Mouse (Mus musculus): ENCODE measurements at regions not wholly inside any gene's neighbourhood (a gene's known extent, or its start where the extent isn't known, plus 50 kb on each side); places are given as distances from the start of the nearest gene placed in this dataset.
"Not testable (repeated sequence)": the region's sequence is repeated elsewhere in the genome, so short reads cannot be mapped to it uniquely, and the experiment has no call there.

DNA sequence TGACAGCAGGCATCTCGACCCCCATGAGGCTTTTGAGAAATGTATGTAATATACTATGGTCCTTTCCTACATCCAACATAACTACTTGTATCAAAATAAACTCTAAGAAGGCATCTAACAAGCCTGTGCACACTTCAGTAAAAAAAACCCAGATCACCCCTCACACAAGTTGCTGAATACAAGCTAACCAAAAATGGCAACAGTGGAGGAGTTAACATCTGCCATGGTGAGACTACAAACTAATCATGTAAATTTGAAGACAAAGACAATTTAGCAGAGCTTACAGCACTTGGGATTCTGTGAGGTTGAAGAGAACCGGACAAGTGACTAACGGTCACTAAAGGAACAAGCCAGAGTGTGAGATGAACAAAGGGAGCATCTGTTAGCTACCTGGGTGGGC lies 380.6 kb upstream of the Ngly1 start:
- no peak for DNase-seq (ENCODE audit: low read depth, low spot score)

DNA sequence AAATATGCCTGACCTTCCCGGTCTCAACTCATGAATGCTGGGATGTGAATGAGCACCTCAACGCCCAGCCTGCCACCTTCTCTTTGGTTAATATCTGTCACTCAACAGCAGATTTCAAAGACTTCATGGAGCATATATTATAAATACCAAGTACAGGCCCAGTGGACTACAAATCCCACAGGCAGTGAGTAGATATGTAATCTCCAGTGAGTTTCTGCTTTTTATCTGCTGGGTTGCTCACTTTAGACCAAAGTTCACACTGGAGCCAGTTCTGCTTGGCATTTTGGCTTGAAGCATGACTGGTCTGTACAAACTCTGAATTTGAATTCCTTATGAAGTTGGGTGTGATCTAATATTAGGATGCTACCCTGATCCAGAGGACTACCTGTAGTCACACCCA lies 377.1 kb upstream of the Ngly1 start:
- no peak for DNase-seq (ENCODE audit: low read depth, low spot score)

DNA sequence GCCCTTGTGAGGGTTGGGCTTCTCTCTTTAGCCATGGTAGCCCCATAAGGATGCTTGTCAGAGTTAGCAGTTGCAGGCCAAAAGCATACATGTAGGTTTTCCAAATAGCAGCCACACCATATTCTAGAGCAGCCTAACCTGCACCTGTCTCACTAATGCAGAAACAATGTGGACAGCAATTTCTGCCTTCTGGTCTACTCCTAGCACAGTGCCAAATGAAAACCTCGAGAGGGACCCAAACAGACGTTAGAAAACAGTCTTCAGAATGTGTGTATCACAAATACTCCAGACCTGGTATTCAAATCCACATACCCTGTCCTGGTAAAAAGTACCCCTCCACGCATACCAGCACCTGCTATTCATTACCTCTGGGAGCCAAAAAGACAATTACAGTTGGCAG lies 368.9 kb upstream of the Ngly1 start:
- no peak for DNase-seq (ENCODE audit: low read depth, low spot score)

DNA sequence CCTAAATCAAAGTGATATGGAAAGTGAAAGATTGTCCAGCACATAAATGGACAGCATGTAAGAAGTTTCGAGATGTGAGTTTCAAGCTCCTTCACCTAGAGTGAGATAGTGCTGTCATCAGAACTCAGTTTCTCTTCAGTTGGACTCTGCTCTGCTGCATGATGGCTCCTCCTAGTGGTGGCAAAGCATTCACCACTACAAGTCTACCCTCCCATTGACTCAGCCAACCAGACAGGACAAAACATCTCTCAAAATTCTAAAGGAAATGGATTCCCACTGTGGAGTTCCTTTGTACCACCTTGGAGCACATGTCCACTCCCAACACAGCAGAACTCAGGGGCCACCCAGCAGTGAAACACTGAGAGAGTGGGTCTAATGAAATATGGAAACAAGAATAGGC lies 367.8 kb upstream of the Ngly1 start:
- peak; percentile 69 for DNase-seq (ENCODE audit: low read depth, low spot score)

DNA sequence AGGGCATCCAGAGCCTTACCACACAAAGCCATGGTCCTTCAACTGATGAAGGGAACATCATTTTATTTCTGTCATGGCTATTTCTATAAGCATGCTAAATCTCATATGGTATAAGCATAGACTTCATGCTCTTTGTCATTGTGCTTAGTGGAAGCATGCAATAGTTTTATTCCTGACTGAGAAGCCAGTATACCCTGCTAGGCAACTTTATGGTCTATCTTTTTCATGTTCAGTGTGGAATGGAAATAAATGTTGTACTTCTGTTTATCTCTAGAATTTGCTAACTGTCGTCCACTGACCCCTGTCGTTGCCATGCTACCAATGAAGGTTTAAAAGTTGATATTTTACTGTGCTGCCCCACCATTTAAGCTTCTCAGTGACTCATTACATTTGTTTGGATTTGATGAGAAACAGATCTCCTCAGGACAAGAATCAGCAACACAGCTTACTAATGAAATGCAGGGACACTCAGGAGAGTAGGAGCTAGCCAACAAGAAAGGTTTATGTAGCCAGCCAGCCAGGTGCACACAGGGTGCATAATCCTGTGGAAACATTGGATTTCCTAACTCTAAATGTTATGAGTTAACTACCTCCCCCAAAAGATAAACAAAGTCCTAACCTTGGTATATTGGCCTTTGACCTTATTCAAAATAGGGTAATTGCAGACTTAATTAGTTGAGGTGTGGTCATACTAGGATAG lies 364.3 kb upstream of the Ngly1 start:
- no peak for DNase-seq (ENCODE audit: low read depth, low spot score)

DNA sequence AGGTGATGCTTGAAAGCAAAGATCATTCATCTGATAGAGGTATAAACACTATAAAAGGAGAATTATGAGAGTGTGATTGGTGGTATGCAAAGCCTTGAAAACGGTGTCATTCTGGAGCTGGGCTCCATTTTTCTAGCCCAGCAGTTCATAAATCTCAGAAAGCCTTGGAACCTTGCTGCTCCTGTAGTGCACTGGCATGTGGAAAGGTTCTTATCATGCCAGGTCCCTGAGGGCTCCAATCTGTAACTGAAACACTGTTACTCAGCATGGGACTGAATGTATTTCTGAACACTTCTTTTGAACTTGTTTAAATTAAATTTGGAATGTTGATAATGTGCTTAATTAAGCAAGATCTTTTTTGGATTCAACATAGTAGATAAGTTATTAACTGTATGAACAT lies 352.0 kb upstream of the Ngly1 start:
- no peak for DNase-seq (ENCODE audit: low read depth, low spot score)

DNA sequence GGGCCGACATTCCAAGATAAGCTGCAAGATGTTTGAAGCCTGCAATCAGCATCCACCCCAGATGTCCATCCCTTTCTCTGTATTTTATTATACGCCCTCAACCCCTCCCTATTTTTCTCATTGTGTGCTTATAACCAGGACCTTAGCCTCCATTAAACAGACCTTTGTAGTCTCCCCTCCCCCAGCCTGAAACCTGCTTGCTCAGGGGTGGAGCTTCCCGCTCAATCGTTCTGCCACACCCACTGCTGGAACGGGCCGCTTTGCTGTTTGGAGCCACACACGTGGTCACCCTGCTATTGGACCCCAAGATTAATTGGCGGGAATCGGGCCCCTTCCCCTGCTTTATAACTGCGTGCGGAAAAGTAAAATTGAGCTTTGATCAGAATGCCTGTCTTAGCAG lies 342.7 kb upstream of the Ngly1 start:
- DNase-seq (ENCODE audit: low read depth, low spot score), result not testable (repeated sequence)

DNA sequence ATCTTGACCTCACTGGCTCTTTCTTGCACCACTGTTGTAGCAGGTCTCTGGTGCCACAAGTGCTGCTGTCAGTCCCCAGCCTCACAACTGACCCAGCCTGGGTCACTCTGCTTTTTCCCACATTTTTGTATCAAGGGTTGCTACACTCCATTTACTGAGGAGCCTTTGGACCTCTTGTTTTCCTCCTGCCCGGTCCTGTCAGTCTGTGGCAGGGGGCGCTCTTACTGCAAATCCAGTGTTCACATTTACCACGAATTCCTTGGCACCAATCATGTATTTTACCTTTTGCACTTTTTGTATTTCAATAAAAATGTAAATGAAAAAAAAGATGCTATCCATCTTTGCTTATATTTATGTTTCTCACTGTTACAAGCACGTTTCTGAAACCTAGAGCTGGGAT lies 335.9 kb upstream of the Ngly1 start:
- DNase-seq (ENCODE audit: low read depth, low spot score), result not testable (repeated sequence)

DNA sequence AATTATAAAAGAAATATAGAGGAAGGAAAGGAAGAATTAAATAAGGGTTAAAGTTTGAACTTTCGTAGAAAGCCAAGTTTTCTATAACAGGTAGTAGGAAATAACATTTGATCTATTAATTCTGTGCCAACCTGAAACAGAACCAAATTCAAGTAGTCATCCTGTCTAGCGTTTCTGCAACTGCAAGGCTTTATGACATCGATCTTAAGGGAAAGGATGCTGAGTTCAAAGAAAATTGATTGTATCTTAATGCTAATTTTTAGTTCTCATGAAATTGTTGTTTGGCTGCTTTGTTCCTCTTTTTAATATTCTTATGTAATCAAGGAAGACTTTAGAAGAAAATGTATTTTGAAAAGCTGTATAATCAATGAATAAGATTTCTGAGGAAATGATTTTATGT lies 334.9 kb upstream of the Ngly1 start:
- DNase-seq (ENCODE audit: low read depth, low spot score), result no peak

DNA sequence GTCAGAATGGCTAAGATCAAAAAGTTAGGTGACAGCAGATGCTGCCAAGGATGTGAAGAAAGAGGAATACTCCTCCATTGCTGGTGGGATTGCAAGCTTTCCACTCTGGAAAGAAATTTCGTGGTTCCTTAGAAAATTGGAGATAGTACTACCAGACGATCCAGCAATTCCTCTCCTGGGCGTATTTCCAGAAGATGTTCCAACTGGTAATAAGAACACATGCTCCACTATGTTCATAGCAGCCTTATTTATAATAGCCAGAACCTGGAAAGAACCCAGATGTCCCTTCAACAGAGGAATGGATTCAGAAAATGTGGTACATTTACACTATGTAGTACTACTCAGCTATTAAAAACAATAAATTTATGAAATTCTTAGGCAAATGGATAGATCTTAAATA lies 324.4 kb upstream of the Ngly1 start:
- DNase-seq (ENCODE audit: low read depth, low spot score), result not testable (repeated sequence)

DNA sequence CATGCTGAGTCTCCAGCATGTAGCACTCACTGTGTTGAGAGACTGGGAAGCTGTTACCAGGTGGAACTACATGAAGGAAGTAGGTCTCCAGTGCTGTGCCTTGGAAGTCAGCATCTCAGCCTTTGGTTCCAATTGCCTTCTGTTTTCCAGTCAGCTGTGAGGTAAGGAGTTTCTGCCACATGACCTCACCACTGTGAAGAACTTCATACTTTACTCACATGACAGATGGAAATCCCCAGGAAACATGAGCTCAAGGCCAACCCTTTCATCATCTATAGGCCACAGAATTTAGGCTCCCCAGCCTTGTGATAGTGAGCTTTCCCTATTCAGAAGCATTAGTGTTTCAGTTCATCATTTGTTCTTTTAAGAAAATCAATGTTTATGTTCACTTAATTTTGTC lies 314.4 kb upstream of the Ngly1 start:
- no peak for DNase-seq (ENCODE audit: low read depth, low spot score)

DNA sequence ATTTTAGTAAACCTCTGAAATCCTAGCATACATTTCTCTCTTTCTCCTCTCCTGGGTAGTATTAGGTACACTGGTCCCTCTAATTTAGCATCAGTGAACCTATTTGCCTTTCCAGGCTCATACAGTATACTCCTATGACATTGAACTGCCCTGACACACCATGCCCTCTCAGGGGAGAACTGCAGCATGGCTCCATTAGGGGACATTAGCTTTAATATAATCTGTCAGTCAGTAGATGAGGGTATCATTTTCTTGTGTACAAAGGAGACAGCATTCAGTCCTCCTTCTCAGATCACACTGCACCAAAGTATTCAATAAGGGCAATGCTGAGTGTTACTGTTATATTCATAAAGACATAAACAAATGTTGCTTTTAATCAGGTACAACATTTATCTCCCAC lies 278.8 kb upstream of the Ngly1 start:
- DNase-seq (ENCODE audit: low read depth, low spot score), result no peak

DNA sequence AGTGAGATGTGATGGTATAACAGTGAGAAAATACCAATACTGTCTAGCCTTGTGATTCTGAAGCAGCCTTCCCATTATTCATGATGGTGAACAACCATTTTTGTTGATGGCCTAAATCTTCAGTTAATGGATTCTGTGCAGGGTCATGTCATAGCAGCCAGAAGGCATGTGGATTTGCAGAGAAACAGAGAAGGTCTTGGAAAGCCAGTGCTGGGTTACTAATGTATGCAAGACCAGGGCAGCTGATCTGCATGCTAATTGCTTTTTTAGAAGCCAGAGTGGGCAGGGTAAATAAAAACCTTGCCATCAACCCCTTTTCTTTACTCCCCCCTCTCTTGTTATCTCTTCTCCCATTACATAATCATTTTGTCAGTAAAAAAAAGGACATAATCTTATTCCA lies 278.3 kb upstream of the Ngly1 start:
- DNase-seq (ENCODE audit: low read depth, low spot score), result no peak

DNA sequence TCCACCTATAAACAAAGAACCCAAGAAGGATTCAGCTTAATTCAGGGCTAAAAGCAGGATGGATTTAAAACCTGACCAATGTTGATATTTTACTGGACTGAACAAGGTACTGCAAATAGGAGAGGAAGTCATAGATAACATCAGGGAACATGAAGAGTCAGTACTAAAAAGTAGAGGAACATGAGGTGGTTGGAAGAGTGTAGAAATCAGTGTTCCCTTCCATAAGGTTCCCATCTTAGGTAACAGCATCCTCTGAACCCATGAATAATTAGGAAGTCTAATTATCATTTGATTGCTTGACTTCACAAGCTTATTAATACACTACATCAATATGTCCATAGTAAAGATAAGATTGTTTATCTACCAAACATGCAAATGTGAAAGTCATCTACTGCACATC lies 277.8 kb upstream of the Ngly1 start:
- no peak for DNase-seq (ENCODE audit: low read depth, low spot score)

DNA sequence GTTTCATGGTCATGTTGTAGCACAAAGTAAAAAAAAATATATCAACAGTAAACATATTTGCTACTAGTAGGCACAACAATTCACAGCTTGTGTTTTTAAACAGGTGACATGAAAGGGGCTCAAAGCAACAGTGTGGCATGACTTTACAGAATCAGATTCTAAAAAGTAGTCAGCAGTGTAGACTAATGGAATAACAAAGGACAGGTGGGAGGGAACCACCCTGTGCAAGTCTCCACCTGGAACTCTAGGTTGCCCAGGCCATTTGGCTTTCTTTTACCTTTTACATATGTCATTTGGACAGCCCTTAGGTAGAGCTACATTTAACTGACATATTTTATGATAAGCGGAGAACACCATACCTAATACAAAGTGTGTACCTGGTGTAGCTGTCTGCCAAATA lies 271.7 kb upstream of the Ngly1 start:
- no peak for DNase-seq (ENCODE audit: low read depth, low spot score)

DNA sequence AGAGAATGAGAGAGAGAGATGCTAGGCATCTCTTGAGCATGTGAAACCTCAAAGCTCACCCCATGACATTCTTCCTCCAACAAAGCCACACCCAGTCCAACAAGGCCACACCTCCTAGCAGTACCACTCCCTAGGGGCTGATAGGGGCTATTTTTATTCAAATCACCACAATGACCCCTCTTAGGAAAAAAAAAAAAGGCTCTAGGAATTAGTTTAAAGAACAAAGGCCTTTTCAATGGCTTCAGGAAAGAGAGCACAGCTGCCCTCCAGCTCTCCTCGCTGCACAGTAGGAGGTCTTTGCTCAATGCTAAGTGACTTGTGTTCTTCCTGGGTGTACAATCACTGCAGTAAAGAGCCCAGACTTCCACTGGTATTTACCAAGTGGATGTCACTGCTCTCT lies 270.8 kb upstream of the Ngly1 start:
- no peak for DNase-seq (ENCODE audit: low read depth, low spot score)

DNA sequence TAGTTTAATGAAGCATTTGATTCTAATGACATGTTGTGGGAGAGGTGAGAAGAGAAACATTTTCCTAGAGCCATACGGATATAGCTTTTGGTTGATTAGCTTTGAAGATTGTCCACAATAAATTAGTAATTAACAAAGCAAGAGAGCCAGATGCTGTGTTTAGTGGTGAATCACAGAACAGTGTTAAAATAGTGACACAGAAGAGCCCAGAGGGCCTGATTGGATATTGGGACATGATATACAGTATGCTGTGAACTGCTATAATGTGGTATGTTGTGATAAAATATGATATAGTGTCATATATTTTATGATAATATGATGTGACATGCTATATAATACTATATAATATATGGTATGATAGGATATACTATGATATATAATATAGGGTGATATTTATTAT lies 243.7 kb upstream of the Ngly1 start:
- no peak for DNase-seq (ENCODE audit: low read depth, low spot score)

DNA sequence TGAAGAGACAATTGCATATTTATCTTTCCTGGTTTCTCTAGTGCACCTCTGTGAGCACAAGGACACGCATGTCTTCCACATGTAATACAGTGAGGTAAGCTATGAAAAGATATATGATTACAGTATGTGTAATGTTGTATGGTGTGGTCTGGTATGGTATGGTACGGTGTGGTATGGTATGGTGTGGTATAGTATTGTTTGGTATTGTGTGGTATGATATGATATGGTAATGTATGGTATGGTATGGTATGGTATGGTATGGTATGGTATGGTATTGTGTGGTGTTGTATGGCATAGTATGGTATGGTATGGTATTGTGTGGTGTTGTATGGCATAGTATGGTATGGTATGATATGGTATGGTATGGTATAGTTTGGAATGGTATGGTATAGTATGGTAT lies 242.1 kb upstream of the Ngly1 start:
- no peak for DNase-seq (ENCODE audit: low read depth, low spot score)

DNA sequence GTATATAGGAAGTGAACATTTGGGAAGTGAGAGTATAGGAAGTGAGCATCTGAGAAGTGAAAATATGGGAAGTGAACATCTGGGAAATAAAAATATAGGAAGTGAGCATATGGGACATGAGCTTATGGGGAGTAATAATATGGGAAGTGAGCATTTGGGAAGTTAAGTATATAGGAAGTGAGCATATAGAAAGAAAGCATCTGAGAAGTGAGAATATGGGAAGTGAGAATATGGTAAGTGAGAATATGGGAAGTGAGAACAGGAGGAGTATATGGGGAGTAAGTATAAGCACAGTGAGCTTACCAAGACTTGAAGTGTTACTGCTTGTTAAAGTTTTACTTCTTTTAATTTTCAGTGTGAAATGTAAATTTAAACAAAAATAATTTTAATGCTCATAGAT lies 239.3 kb upstream of the Ngly1 start:
- peak; percentile 24 for DNase-seq (ENCODE audit: low read depth, low spot score)

DNA sequence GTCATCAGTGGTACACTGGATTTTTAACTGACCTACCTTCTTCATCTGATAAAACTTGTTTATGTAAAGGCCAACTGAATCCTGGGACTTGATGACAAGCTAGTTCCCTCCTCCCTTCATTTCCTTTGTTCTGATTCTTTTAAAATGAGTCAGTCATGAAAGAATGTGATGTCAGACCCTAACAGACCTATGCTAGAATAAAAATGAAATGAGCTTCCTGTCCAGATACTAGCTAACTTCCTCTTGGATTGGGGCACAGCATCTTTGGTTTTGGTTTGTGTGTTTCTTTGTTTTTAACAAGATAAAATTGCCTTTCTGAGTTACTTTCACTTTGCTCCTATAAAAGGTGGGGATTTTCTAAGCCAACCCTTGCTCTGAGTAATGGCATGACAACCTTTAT lies 225.2 kb upstream of the Ngly1 start:
- DNase-seq (ENCODE audit: low read depth, low spot score), result peak; percentile 16

DNA sequence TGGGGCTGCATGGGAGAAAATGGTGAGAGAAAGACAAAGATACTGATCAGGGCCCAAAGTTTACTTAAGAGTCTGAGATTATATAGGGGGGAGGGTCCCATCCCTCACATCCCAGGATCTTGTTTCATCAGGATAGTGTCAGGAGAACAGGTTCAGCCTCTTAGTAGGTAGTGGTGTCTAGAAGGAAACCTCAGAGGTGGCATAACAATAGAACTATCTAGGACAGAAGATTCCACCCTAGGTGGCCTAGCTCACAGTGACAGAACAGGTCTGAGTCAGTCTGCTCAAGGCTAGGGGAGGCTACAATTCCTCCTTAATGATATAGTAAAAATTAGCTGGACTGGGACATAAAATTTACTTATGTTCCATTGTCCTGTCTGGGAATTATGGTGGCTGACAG lies 211.3 kb upstream of the Ngly1 start:
- DNase-seq (ENCODE audit: low read depth, low spot score), result no peak

DNA sequence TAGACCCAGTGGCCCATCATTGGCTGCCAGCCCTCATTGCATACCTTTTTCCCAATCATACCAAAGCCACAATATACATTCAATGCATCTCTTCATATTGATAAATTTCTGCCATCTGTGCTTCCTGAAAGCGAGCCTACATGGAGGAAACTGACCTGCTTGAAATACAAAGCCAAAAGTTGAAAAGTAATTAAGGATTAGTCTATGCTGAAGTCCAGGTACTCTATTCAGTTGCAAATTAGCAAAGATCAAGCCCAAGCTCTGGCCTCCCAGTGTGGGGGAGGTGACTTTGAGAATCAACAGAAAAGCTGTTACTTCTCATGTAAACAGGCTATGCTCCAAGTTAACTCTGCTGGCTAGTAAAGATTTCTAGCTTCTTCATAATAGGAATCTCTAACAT lies 210.7 kb upstream of the Ngly1 start:
- no peak for DNase-seq (ENCODE audit: low read depth, low spot score)

DNA sequence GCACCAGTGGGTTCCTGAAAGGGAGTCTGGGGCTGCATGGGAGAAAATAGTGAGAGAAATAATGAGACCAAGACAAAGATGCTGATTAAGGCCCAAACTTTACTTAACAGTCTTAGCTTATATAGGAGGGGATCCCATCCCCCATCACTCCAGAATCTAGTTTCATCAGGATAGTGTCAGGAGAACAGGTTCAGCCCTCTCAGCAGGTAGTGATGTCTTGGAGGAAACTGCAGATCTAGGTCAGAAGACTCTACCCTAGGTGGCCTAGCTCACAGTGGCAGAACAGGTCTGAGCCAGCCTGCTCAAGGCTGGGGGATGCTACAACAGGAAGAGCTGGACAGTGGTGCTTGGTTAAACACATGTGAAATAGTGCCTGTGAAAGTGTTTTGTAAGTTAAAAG lies 204.6 kb upstream of the Ngly1 start:
- no peak for DNase-seq (ENCODE audit: low read depth, low spot score)

DNA sequence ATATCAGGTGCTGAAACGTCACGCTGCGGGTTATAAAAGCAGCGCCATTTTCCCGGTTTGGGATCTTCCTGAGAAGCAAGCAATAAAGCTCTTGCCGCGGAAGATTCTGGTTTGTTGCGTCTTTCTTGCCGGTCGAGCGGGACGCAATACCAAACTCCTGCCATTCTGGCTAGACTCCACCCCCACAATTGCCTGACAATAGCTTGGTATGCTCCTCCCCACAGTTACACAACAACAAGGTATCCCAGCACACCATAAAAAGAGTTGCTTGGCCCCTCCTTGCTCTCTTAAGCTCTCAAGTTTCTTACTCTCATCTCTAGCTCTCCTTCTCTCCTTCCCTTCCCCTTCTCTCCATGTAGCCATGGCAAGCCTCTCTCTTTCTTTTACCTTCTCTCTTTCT lies 176.5 kb upstream of the Ngly1 start:
- not testable (repeated sequence) for DNase-seq (ENCODE audit: low read depth, low spot score)

Measured in A20 (cell line).